Mouse (Mus musculus) kidney, embryonic 16.5 days (tissue): ENCODE results near the gene H3f3b. TPM values are rescaled to one million over a fixed set of nuclear protein-coding genes. Genes with fewer than 3 reads are reported as not detected.

Source experiments
- ATAC-seq: fragments of 200-750 bp; cut with Nextera tagmentation; 2 replicates; pipeline ENCODE4 v1.8.0; 2017; ENCODE audit warnings: moderate TSS enrichment; ENCODE audit not compliant: low FRiP score, low TSS enrichment
- H3K27ac ChIP-seq: fragments of 300-500 bp; sonication (generic); 2 replicates; pipeline ENCODE4 v1.5.1; 2014; ENCODE audit warnings: low read length
- H3K27me3 ChIP-seq: fragments of 300-500 bp; sonication (generic); 2 replicates; pipeline ENCODE4 v1.6.1; 2014; ENCODE audit warnings: low read length, control low read depth, mixed read lengths; ENCODE audit not compliant: insufficient read depth
- H3K36me3 ChIP-seq: fragments of 300-500 bp; sonication (generic); 2 replicates; pipeline ENCODE4 v1.6.1; 2014; ENCODE audit warnings: low read length, control low read depth, mixed read lengths; ENCODE audit not compliant: insufficient read depth
- H3K4me1 ChIP-seq: fragments of 300-500 bp; sonication (generic); 2 replicates; pipeline ENCODE4 v1.6.1; 2014; ENCODE audit warnings: low read length, control low read depth, mixed read lengths; ENCODE audit not compliant: insufficient read depth
- H3K4me2 ChIP-seq: fragments of 300-500 bp; sonication (generic); replicated peaks from 2 replicates; pipeline ENCODE4 v1.6.1; 2014; ENCODE audit warnings: low read depth, low read length
- H3K4me3 ChIP-seq: fragments of 300-500 bp; sonication (generic); 2 replicates; pipeline ENCODE4 v1.5.1; 2014; ENCODE audit warnings: mild to moderate bottlenecking, low read length
- H3K9ac ChIP-seq: fragments of 300-500 bp; sonication (generic); replicated peaks from 2 replicates; pipeline ENCODE4 v1.6.1; 2014; ENCODE audit warnings: low read length
- H3K9me3 ChIP-seq: fragments of 300-500 bp; sonication (generic); 2 replicates; pipeline ENCODE4 v1.6.1; 2016; ENCODE audit warnings: low read length, control low read depth
- whole genome bisulfite sequencing: fragments of 180-500 bp; shearing (Covaris S2); extraction: QIAGEN DNeasy Blood & Tissue Kit; methylation state at CpG from one replicate; pipeline ENCODE4 v1.1.7; 2014; 5-methylcytosine and 5-hydroxymethylcytosine counted together
- polyA plus RNA-seq: library from polyadenylated mRNA; unstranded; fragments of >200 nt; fragmentation: Nextera tagmentation; extraction: Ambion mirVana; gene quantifications from 2 replicates; pipeline ENCODE4 v1.2.1, GENCODE M21; 2015

H3f3b gene
- polyA plus RNA-seq, 1 experiment from 2014 or later = 1,676 TPM

GRCm38 (mm10) chr11:115995256-115995655 is 32.5 kb downstream of the H3f3b start:
- Histone ChIP-seq H3K4me1 (no peaks in the 10 kb centered on the region), H3K36me3 (no peaks in the 10 kb centered on the region), H3K4me2 (no peak overlapping the region), H3K9ac (no peak overlapping the region), H3K4me3 (no peak overlapping the region), H3K9me3 (no peaks in the 10 kb centered on the region), H3K27ac (no peak overlapping the region), H3K27me3 (no peaks in the 10 kb centered on the region; the same call in 1 of the 2 replicates)
- 91% methylated on average over 3 of the region's 3 CpGs for WGBS
- no peak for ATAC-seq

DNA sequence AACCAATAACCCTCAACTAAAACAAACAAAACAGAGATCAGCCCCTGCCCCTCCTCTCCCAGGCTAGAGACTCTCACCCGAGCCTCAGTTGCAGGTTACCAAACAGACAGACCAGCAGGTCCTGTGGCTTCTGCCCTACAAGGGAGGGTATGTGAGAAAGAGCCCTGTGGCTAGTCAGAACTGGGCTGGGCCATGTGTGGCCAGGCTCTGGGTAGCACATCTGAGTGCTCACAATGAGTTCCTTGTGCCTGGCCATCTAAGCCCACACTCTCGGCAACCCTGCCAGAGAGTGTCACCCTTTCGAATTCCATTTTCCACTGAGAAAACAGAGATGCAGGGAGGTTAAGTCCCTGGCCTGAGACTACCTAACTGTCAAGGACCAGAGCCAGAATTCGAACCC is 35.7 kb downstream of the H3f3b start:
- ATAC-seq = no peak
- 64% methylated on average over 4 of the region's 4 CpGs for WGBS
- H3K36me3 ChIP-seq = no peaks in the 10 kb centered on the region

GRCm38 (mm10) chr11:115989686-115990085 is 38.1 kb downstream of the H3f3b start:
- H3K27ac ChIP-seq = no peak overlapping the region
- no peaks in the 10 kb centered on the region for H3K36me3 ChIP-seq
- ATAC-seq = no peak
- H3K9ac ChIP-seq = 0 out of 2 replicates have a peak overlapping the region, but pooled peaks have one; percentile 22
- no peaks in the 10 kb centered on the region for H3K4me1 ChIP-seq
- H3K4me2 ChIP-seq = peak overlapping the region; percentile 24; the same call in 1 of the 2 replicates
- H3K27me3 ChIP-seq = no peaks in the 10 kb centered on the region
- H3K9me3 ChIP-seq = no peaks in the 10 kb centered on the region
- H3K4me3 ChIP-seq = peak overlapping the region; percentile 26; the same call in 1 of the 2 replicates
- WGBS = 39% methylated on average over 15 of the region's 15 CpGs

More for the DNA sequence above, 35.7 kb downstream of the H3f3b start:
- Histone ChIP-seq H3K4me2 (no peak overlapping the region), H3K9me3 (no peaks in the 10 kb centered on the region), H3K4me1 (no peaks in the 10 kb centered on the region), H3K27me3 (no peaks in the 10 kb centered on the region), H3K9ac (no peak overlapping the region), H3K4me3 (no peak overlapping the region), H3K27ac (no peak overlapping the region)

GRCm38 (mm10) chr11:115983291-115983690 is 44.5 kb downstream of the H3f3b start:
- no peak overlapping the region for H3K4me2 ChIP-seq
- H3K4me3 ChIP-seq = no peak overlapping the region
- no peak overlapping the region for H3K27ac ChIP-seq
- no peaks in the 10 kb centered on the region for H3K27me3 ChIP-seq
- no peak for ATAC-seq
- 77% methylated on average over 8 of the region's 8 CpGs for WGBS
- H3K9me3 ChIP-seq = no peaks in the 10 kb centered on the region
- no peak overlapping the region for H3K9ac ChIP-seq
- no peaks in the 10 kb centered on the region for H3K36me3 ChIP-seq
- H3K4me1 ChIP-seq = no peaks in the 10 kb centered on the region

- H3K9me3 ChIP-seq = no peaks in the 10 kb centered on the region
- H3K27me3 ChIP-seq = no peaks in the 10 kb centered on the region
- H3K4me3 ChIP-seq = no peak overlapping the region
- H3K27ac ChIP-seq = no peak overlapping the region
- 88% methylated on average over 15 of the region's 15 CpGs for WGBS
- H3K36me3 ChIP-seq = no peaks in the 10 kb centered on the region
- no peak for ATAC-seq
- no peak overlapping the region for H3K4me2 ChIP-seq
- H3K4me1 ChIP-seq = no peaks in the 10 kb centered on the region
- no peak overlapping the region for H3K9ac ChIP-seq
Measured at GRCm38 (mm10) chr11:115982472-115982871, 45.3 kb downstream of the H3f3b start.

DNA sequence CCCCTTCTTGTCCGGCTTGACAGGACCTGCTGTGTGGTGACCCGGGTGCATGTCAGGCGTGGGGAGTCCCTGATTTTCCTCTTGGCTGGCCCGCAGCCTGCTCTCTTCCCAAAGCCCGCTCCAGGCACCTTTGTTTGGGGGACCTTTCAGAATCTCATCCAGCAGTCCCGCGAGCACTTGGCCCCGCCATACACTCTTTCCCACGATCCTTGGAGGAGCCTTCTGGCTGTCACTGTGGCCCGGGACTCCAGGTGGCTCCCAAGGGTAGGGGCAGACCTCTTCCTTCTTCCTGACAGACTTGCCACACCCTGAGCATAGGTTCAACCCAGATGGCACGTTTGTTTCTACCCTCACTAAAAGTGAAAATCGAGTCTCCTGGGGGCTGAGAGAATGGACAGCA is 52.2 kb downstream of the H3f3b start:
- Histone ChIP-seq H3K9ac (peak overlapping the region; percentile 58; the same call in 1 of the 2 replicates), H3K4me1 (peaks cover 8% of the 10 kb centered on the region), H3K36me3 (no peaks in the 10 kb centered on the region), H3K27me3 (peaks cover 22% of the 10 kb centered on the region), H3K4me2 (peak overlapping the region; percentile 72), H3K4me3 (peak overlapping the region; percentile 51), H3K9me3 (no peaks in the 10 kb centered on the region), H3K27ac (no peak overlapping the region)
- ATAC-seq = no peak
- 26% methylated on average over 12 of the region's 12 CpGs for WGBS

GRCm38 (mm10) chr11:115975083-115975420 is 52.7 kb downstream of the H3f3b start:
- Histone ChIP-seq H3K4me1 (peaks cover 13% of the 10 kb centered on the region), H3K9ac (peak overlapping the region; percentile 58), H3K27me3 (peaks cover 22% of the 10 kb centered on the region), H3K36me3 (no peaks in the 10 kb centered on the region), H3K27ac (no peak overlapping the region), H3K9me3 (no peaks in the 10 kb centered on the region), H3K4me3 (peak overlapping the region; percentile 51), H3K4me2 (peak overlapping the region; percentile 72)
- 0 out of 2 replicates have a peak, but pooled peaks have one; percentile 16 for ATAC-seq
- WGBS = 1% methylated on average over 16 of the region's 18 CpGs

- no peak within 1 kb of the TSS for H3K27ac ChIP-seq
- WGBS = 9% methylated on average over 53 of the region's 58 CpGs
Measured at GRCm38 (mm10) chr11:115974309-115975082, 53.3 kb downstream of the H3f3b start, which contains the start of gene Itgb4. TSS of gene Itgb4 (plus strand) at chr11:115974709.

More at GRCm38 (mm10) chr11:115974309-115975082, 53.3 kb downstream of the H3f3b start, which contains the start of gene Itgb4:
- peak within 1 kb of the TSS; percentile 51 for H3K4me3 ChIP-seq
- H3K9me3 ChIP-seq = no peaks in the 10 kb centered on the region
- H3K4me2 ChIP-seq = peak within 1 kb of the TSS; percentile 72
- H3K4me1 ChIP-seq = peaks cover 17% of the 10 kb centered on the region
- H3K36me3 ChIP-seq = no peaks in the 10 kb centered on the region
- peak within 1 kb of the TSS; percentile 58 for H3K9ac ChIP-seq
- H3K27me3 ChIP-seq = peaks cover 22% of the 10 kb centered on the region
- ATAC-seq = peak; percentile 50
